Mouse (Mus musculus): Measurements from ENCODE around the gene Tent5c. TPM values are rescaled to one million over a fixed set of nuclear protein-coding genes. Genes with fewer than 3 reads are reported as not detected.

Gene Tent5c
- polyA plus RNA-seq, 1 experiment: 0.67 TPM

DNA sequence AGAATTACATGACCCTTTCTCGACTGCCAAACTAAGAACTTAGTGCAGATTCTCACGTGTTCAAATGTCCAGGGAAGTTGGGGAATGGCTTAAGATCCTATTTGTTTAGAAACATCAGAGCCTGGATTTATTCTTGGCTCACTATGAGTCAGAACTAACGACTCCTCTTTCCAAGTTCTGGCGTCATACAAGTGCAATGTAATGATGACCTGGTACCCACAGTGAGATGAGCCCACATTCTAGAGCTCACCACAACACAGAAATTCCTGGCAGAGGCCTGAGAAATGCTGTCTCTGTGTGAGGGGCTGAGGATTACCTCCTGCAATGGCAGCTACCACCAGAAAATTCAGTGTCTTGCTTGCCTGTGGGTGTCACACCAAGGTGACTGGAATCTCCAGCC, 18.1 kb upstream of the Tent5c start:
- Histone ChIP-seq H3K27me3 (ENCODE audit: control insufficient read depth, insufficient read depth, low read length, poor library complexity, severe bottlenecking) (no peaks in the 10 kb centered on the region), H3K4me1 (ENCODE audit: control insufficient read depth, insufficient read depth, low read length) (no peaks in the 10 kb centered on the region), H3K27ac (ENCODE audit: insufficient read depth, low read length) (no peak overlapping the region), H3K36me3 (ENCODE audit: control insufficient read depth, insufficient read depth, low read length, poor library complexity, severe bottlenecking) (no peaks in the 10 kb centered on the region), H3K9me3 (replicated peaks; ENCODE audit: control insufficient read depth, insufficient read depth, low read length, poor library complexity, severe bottlenecking) (no peaks in the 10 kb centered on the region), H3K9ac (ENCODE audit: low read depth, poor library complexity, severe bottlenecking) (no peak overlapping the region), H3K4me3 (ENCODE audit: low read depth, low read length) (no peak overlapping the region)
- no peak for TF ChIP-seq POLR2A (IDR thresholded peaks at IDR 0.05; ENCODE audit: insufficient read depth, low read length)
- TF ChIP-seq CTCF (IDR thresholded peaks at IDR 0.05; ENCODE audit: low read depth, low read length): no peak
- TF ChIP-seq EP300 (IDR thresholded peaks at IDR 0.05; ENCODE audit: insufficient read depth, low read depth, low read length): no peak

DNA sequence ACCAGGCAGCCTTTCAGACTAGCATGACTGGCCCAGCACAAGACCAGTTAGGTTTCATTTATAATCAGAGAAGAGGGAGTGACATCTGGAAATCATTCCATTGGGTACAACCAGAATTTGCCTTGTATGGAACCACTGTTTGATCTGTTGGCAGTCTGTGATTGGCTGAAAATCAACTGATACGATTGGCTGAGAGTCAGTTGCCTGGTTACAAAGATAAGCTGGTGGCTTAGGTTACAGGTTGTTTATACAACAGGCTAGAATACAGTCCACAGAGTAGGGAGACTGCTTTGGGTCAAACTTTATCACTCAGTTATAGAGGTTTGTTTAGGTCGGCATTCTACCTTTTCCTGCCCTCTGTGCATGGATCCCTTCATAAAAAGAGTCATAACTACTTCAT, 17.6 kb upstream of the Tent5c start:
- H3K9ac ChIP-seq (ENCODE audit: low read depth, poor library complexity, severe bottlenecking): no peak overlapping the region
- H3K27me3 ChIP-seq (ENCODE audit: control insufficient read depth, insufficient read depth, low read length, poor library complexity, severe bottlenecking): no peaks in the 10 kb centered on the region
- no peak overlapping the region for H3K27ac ChIP-seq (ENCODE audit: insufficient read depth, low read length)
- no peaks in the 10 kb centered on the region for H3K36me3 ChIP-seq (ENCODE audit: control insufficient read depth, insufficient read depth, low read length, poor library complexity, severe bottlenecking)
- H3K9me3 ChIP-seq (replicated peaks; ENCODE audit: control insufficient read depth, insufficient read depth, low read length, poor library complexity, severe bottlenecking): no peaks in the 10 kb centered on the region
- no peaks in the 10 kb centered on the region for H3K4me1 ChIP-seq (ENCODE audit: control insufficient read depth, insufficient read depth, low read length)
- TF ChIP-seq EP300 (IDR thresholded peaks at IDR 0.05; ENCODE audit: insufficient read depth, low read depth, low read length) (no peak), POLR2A (IDR thresholded peaks at IDR 0.05; ENCODE audit: insufficient read depth, low read length) (no peak), CTCF (IDR thresholded peaks at IDR 0.05; ENCODE audit: low read depth, low read length) (no peak)
- no peak overlapping the region for H3K4me3 ChIP-seq (ENCODE audit: low read depth, low read length)

DNA sequence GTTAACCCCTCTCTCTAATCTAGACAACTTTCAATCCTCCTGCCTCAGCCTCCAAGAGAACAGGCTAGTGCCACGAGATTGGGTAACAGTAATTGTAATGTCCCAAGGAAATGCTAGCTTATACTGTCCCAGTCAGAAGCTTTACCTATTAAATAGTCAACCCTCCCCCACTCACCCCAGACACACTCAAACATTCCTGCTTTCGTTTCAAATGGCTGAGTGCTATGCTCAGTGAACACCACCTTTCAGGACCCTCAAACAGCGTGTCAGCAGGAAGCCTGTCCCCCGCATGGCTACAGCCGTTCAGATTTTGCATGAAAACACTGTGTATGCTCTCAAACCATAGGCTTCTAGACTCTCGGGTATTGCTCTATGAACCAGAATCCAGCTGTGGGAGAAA, 14.8 kb upstream of the Tent5c start:
- Histone ChIP-seq H3K27me3 (ENCODE audit: control insufficient read depth, insufficient read depth, low read length, poor library complexity, severe bottlenecking) (no peaks in the 10 kb centered on the region), H3K27ac (ENCODE audit: insufficient read depth, low read length) (no peak overlapping the region), H3K36me3 (ENCODE audit: control insufficient read depth, insufficient read depth, low read length, poor library complexity, severe bottlenecking) (no peaks in the 10 kb centered on the region), H3K9me3 (replicated peaks; ENCODE audit: control insufficient read depth, insufficient read depth, low read length, poor library complexity, severe bottlenecking) (no peaks in the 10 kb centered on the region), H3K4me1 (ENCODE audit: control insufficient read depth, insufficient read depth, low read length) (no peaks in the 10 kb centered on the region), H3K9ac (ENCODE audit: low read depth, poor library complexity, severe bottlenecking) (no peak overlapping the region), H3K4me3 (ENCODE audit: low read depth, low read length) (no peak overlapping the region)
- no peak for TF ChIP-seq CTCF (IDR thresholded peaks at IDR 0.05; ENCODE audit: low read depth, low read length)
- TF ChIP-seq EP300 (IDR thresholded peaks at IDR 0.05; ENCODE audit: insufficient read depth, low read depth, low read length): no peak
- TF ChIP-seq POLR2A (IDR thresholded peaks at IDR 0.05; ENCODE audit: insufficient read depth, low read length): no peak

DNA sequence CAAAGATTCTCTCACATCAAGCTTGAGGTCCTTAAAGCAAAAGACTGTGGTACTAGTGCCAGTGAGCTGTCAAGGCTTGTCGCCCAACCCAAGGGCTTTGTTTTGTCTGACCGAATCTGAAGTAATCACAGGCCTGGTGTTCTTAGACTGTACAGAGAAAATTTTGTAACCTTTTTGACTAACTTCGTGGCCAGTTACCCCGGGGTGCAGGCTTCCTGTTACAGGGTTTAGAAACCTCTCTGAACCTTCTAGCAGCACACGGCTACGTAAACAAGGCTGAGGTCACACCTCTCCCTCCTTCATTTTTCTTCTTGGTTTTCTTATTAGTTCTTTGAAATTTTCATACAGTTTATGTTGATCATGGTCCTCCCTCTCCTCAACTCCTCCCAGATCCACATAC, 13.4 kb upstream of the Tent5c start:
- no peak overlapping the region for H3K27ac ChIP-seq (ENCODE audit: insufficient read depth, low read length)
- H3K4me1 ChIP-seq (ENCODE audit: control insufficient read depth, insufficient read depth, low read length): no peaks in the 10 kb centered on the region
- no peak overlapping the region for H3K4me3 ChIP-seq (ENCODE audit: low read depth, low read length)
- H3K9me3 ChIP-seq (replicated peaks; ENCODE audit: control insufficient read depth, insufficient read depth, low read length, poor library complexity, severe bottlenecking): no peaks in the 10 kb centered on the region
- no peak overlapping the region for H3K9ac ChIP-seq (ENCODE audit: low read depth, poor library complexity, severe bottlenecking)
- no peaks in the 10 kb centered on the region for H3K36me3 ChIP-seq (ENCODE audit: control insufficient read depth, insufficient read depth, low read length, poor library complexity, severe bottlenecking)
- TF ChIP-seq POLR2A (IDR thresholded peaks at IDR 0.05; ENCODE audit: insufficient read depth, low read length): no peak
- no peak for TF ChIP-seq EP300 (IDR thresholded peaks at IDR 0.05; ENCODE audit: insufficient read depth, low read depth, low read length)
- TF ChIP-seq CTCF (IDR thresholded peaks at IDR 0.05; ENCODE audit: low read depth, low read length): no peak
- no peaks in the 10 kb centered on the region for H3K27me3 ChIP-seq (ENCODE audit: control insufficient read depth, insufficient read depth, low read length, poor library complexity, severe bottlenecking)

DNA sequence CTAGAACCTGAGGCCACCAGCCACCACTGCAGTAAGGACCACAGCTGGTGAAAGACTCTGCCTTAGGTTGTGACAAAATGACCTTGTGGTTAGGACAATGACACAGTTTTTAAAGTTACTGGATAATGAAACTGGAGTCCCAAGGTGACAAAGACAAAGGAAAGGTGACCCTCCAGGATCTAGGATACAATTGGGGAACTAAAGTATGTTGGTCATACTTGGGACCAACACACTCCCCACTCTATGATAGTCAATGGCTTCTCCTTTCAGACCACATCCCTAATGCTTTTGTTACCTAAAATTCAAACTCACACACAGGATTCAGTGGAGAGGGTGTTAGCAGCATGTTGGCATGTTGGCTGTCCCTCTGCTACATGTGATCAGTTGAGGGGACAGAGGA, 12.8 kb upstream of the Tent5c start:
- no peak overlapping the region for H3K27ac ChIP-seq (ENCODE audit: insufficient read depth, low read length)

DNA sequence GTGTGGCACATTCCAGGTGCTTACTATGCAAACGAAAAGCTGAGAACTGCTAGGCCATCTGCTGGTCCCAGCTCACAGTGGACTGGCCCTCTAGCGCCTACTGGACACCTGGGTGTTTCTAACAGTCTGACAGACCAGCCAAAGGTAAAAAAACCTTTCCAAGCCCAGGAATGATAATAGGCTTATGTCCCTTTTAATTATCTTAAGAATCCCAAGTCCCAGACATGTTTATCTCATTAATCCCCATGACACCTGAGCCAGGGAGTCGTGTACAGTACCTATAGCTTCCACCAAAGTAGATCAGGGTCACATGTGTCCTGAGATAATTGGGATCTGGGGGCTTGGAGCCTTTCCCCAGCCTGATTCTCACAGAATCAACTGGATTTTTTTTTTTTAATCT, 7.0 kb upstream of the Tent5c start:
- TF ChIP-seq POLR2A (IDR thresholded peaks at IDR 0.05; ENCODE audit: insufficient read depth, low read length): no peak
- no peak for TF ChIP-seq EP300 (IDR thresholded peaks at IDR 0.05; ENCODE audit: insufficient read depth, low read depth, low read length)
- no peak for TF ChIP-seq CTCF (IDR thresholded peaks at IDR 0.05; ENCODE audit: low read depth, low read length)
- no peak overlapping the region for H3K27ac ChIP-seq (ENCODE audit: insufficient read depth, low read length)
- no peaks in the 10 kb centered on the region for H3K27me3 ChIP-seq (ENCODE audit: control insufficient read depth, insufficient read depth, low read length, poor library complexity, severe bottlenecking)
- H3K9me3 ChIP-seq (replicated peaks; ENCODE audit: control insufficient read depth, insufficient read depth, low read length, poor library complexity, severe bottlenecking): no peaks in the 10 kb centered on the region
- no peaks in the 10 kb centered on the region for H3K36me3 ChIP-seq (ENCODE audit: control insufficient read depth, insufficient read depth, low read length, poor library complexity, severe bottlenecking)
- no peak overlapping the region for H3K9ac ChIP-seq (ENCODE audit: low read depth, poor library complexity, severe bottlenecking)
- H3K4me1 ChIP-seq (ENCODE audit: control insufficient read depth, insufficient read depth, low read length): no peaks in the 10 kb centered on the region
- no peak overlapping the region for H3K4me3 ChIP-seq (ENCODE audit: low read depth, low read length)

More for the DNA sequence above, 12.8 kb upstream of the Tent5c start:
- no peaks in the 10 kb centered on the region for H3K9me3 ChIP-seq (replicated peaks; ENCODE audit: control insufficient read depth, insufficient read depth, low read length, poor library complexity, severe bottlenecking)
- TF ChIP-seq EP300 (IDR thresholded peaks at IDR 0.05; ENCODE audit: insufficient read depth, low read depth, low read length): no peak
- TF ChIP-seq POLR2A (IDR thresholded peaks at IDR 0.05; ENCODE audit: insufficient read depth, low read length): no peak
- no peak for TF ChIP-seq CTCF (IDR thresholded peaks at IDR 0.05; ENCODE audit: low read depth, low read length)
- H3K9ac ChIP-seq (ENCODE audit: low read depth, poor library complexity, severe bottlenecking): no peak overlapping the region
- no peaks in the 10 kb centered on the region for H3K36me3 ChIP-seq (ENCODE audit: control insufficient read depth, insufficient read depth, low read length, poor library complexity, severe bottlenecking)
- H3K4me1 ChIP-seq (ENCODE audit: control insufficient read depth, insufficient read depth, low read length): no peaks in the 10 kb centered on the region
- no peaks in the 10 kb centered on the region for H3K27me3 ChIP-seq (ENCODE audit: control insufficient read depth, insufficient read depth, low read length, poor library complexity, severe bottlenecking)
- no peak overlapping the region for H3K4me3 ChIP-seq (ENCODE audit: low read depth, low read length)
